Mouse (Mus musculus): ENCODE results near the gene Ezh1. TPM values are rescaled to one million over a fixed set of nuclear protein-coding genes. Genes with fewer than 3 reads are reported as not detected.

Gene Ezh1
- total and polyA plus RNA-seq, 3 experiments, result 4.2 to 55.9 (median 25.4) TPM

GRCm38 (mm10) chr11:101178061-101179058 lies 47.9 kb downstream of the Ezh1 start:
- ATAC-seq (ENCODE audit: extremely low read depth, insufficient number of reproducible peaks, low FRiP score, poor library complexity, severe bottlenecking) (no peak), DNase-seq (ENCODE audit: low spot score) (no peak)
- H3K27me3 ChIP-seq (ENCODE audit: insufficient read depth, low read length), result peaks cover 76% of the 10 kb centered on the region
- H3K9me3 ChIP-seq (replicated peaks), result 0 out of 2 replicates have a peak, but pooled peaks cover 2% of the 10 kb centered on the region
- TF ChIP-seq POLR2AphosphoS5 (IDR thresholded peaks at IDR 0.05; ENCODE audit: insufficient replicate concordance, low read depth, low read length), result no peak
- no peak for TF ChIP-seq TAL1 (conservative IDR thresholded peaks at IDR 0.05; ENCODE audit: low read depth, low read length)
- TF ChIP-seq GATA2 (IDR thresholded peaks at IDR 0.05; ENCODE audit: borderline replicate concordance, low read depth, low read length), result no peak
- TF ChIP-seq GATA1 (IDR thresholded peaks at IDR 0.05; ENCODE audit: borderline replicate concordance, low read length), result no peak
- no peak for TF ChIP-seq CTCF (IDR thresholded peaks at IDR 0.05; ENCODE audit: low read depth, low read length)
- no peak overlapping the region for H3K4me3 ChIP-seq (ENCODE audit: low read depth, low read length)
- peaks cover 37% of the 10 kb centered on the region for H3K4me1 ChIP-seq (ENCODE audit: insufficient read depth, low read depth, low read length)
- H3K36me3 ChIP-seq (replicated peaks), result no peaks in the 10 kb centered on the region

GRCm38 (mm10) chr11:101176933-101177773 lies 49.1 kb downstream of the Ezh1 start:
- Histone ChIP-seq H3K9me3 (replicated peaks) (0 out of 2 replicates have a peak, but pooled peaks cover 2% of the 10 kb centered on the region), H3K4me3 (ENCODE audit: low read depth, low read length) (no peak overlapping the region), H3K4me1 (ENCODE audit: insufficient read depth, low read depth, low read length) (peaks cover 47% of the 10 kb centered on the region), H3K27me3 (ENCODE audit: insufficient read depth, low read length) (peaks cover 74% of the 10 kb centered on the region), H3K36me3 (replicated peaks) (no peaks in the 10 kb centered on the region)
- TF ChIP-seq POLR2AphosphoS5 (IDR thresholded peaks at IDR 0.05; ENCODE audit: insufficient replicate concordance, low read depth, low read length), result no peak
- no peak for TF ChIP-seq TAL1 (conservative IDR thresholded peaks at IDR 0.05; ENCODE audit: low read depth, low read length)
- TF ChIP-seq CTCF (IDR thresholded peaks at IDR 0.05; ENCODE audit: low read depth, low read length), result no peak
- TF ChIP-seq GATA1 (IDR thresholded peaks at IDR 0.05; ENCODE audit: borderline replicate concordance, low read length), result no peak
- no peak for TF ChIP-seq GATA2 (IDR thresholded peaks at IDR 0.05; ENCODE audit: borderline replicate concordance, low read depth, low read length)
- no peak for DNase-seq (ENCODE audit: low spot score)
- ATAC-seq (ENCODE audit: extremely low read depth, insufficient number of reproducible peaks, low FRiP score, poor library complexity, severe bottlenecking), result no peak

- no peak for DNase-seq (ENCODE audit: low spot score)
- peaks cover 54% of the 10 kb centered on the region for H3K4me1 ChIP-seq (ENCODE audit: insufficient read depth, low read depth, low read length)
- ATAC-seq (ENCODE audit: extremely low read depth, insufficient number of reproducible peaks, low FRiP score, poor library complexity, severe bottlenecking), result no peak
- TF ChIP-seq GATA1 (IDR thresholded peaks at IDR 0.05; ENCODE audit: borderline replicate concordance, low read length) (no peak), POLR2AphosphoS5 (IDR thresholded peaks at IDR 0.05; ENCODE audit: insufficient replicate concordance, low read depth, low read length) (no peak), GATA2 (IDR thresholded peaks at IDR 0.05; ENCODE audit: borderline replicate concordance, low read depth, low read length) (no peak)
- no peaks in the 10 kb centered on the region for H3K36me3 ChIP-seq (replicated peaks)
- 0 out of 2 replicates have a peak, but pooled peaks cover 2% of the 10 kb centered on the region for H3K9me3 ChIP-seq (replicated peaks)
- no peak overlapping the region; the same call in 1 of the 2 replicates for H3K4me3 ChIP-seq (ENCODE audit: low read depth, low read length)
- H3K27me3 ChIP-seq (ENCODE audit: insufficient read depth, low read length), result peaks cover 71% of the 10 kb centered on the region
Observed at GRCm38 (mm10) chr11:101176117-101176691, 50.1 kb downstream of the Ezh1 start.

DNA sequence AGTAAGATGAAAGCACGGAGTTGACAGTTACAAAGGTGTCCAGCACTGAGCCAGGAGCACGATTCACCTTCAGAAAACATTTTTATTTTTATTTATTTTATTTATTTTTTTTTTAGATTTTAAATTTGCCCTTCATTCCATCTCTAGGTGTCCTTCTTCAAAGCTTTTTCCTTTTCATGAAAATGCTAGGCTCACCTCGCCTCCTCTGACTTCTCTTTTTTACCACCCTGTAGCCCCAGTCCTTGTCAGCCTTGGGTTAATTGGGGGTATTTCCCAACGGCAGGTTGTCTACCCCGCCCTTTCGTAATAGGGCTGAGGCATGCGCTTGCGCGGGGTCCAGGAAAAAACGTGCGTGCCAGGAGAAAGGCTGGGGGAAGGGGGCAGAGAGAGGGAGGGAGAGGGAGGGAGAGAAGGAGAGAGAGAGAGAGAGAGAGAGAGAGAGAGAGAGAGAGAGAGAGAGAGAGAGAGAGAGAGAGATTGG lies 50.6 kb downstream of the Ezh1 start:
- no peak overlapping the region for H3K4me3 ChIP-seq (ENCODE audit: low read depth, low read length)
- H3K27me3 ChIP-seq (ENCODE audit: insufficient read depth, low read length), result peaks cover 74% of the 10 kb centered on the region
- no peaks in the 10 kb centered on the region for H3K36me3 ChIP-seq (replicated peaks)
- ATAC-seq (ENCODE audit: extremely low read depth, insufficient number of reproducible peaks, low FRiP score, poor library complexity, severe bottlenecking), result no peak
- TF ChIP-seq CTCF (IDR thresholded peaks at IDR 0.05; ENCODE audit: low read depth, low read length), result no peak
- no peak for TF ChIP-seq GATA2 (IDR thresholded peaks at IDR 0.05; ENCODE audit: borderline replicate concordance, low read depth, low read length)
- no peak for TF ChIP-seq TAL1 (conservative IDR thresholded peaks at IDR 0.05; ENCODE audit: low read depth, low read length)
- no peak for TF ChIP-seq POLR2AphosphoS5 (IDR thresholded peaks at IDR 0.05; ENCODE audit: insufficient replicate concordance, low read depth, low read length)
- TF ChIP-seq GATA1 (IDR thresholded peaks at IDR 0.05; ENCODE audit: borderline replicate concordance, low read length), result no peak
- H3K4me1 ChIP-seq (ENCODE audit: insufficient read depth, low read depth, low read length), result peaks cover 56% of the 10 kb centered on the region
- H3K9me3 ChIP-seq (replicated peaks), result 0 out of 2 replicates have a peak, but pooled peaks cover 2% of the 10 kb centered on the region
- DNase-seq (ENCODE audit: low spot score), result no peak

GRCm38 (mm10) chr11:101174851-101175628 lies 51.2 kb downstream of the Ezh1 start, which contains the start of gene Ccr10:
TSS of gene Ccr10 (minus strand) at chr11:101175443.
- ATAC-seq (ENCODE audit: extremely low read depth, insufficient number of reproducible peaks, low FRiP score, poor library complexity, severe bottlenecking) (no peak), DNase-seq (ENCODE audit: low spot score) (no peak)
- 0 out of 2 replicates have a peak, but pooled peaks cover 2% of the 10 kb centered on the region for H3K9me3 ChIP-seq (replicated peaks)
- H3K4me1 ChIP-seq (ENCODE audit: insufficient read depth, low read depth, low read length), result peaks cover 59% of the 10 kb centered on the region
- TF ChIP-seq CTCF (IDR thresholded peaks at IDR 0.05; ENCODE audit: low read depth, low read length) (no peak), TAL1 (conservative IDR thresholded peaks at IDR 0.05; ENCODE audit: low read depth, low read length) (no peak), GATA2 (IDR thresholded peaks at IDR 0.05; ENCODE audit: borderline replicate concordance, low read depth, low read length) (no peak), POLR2AphosphoS5 (IDR thresholded peaks at IDR 0.05; ENCODE audit: insufficient replicate concordance, low read depth, low read length) (no peak), GATA1 (IDR thresholded peaks at IDR 0.05; ENCODE audit: borderline replicate concordance, low read length) (no peak)
- H3K27me3 ChIP-seq (ENCODE audit: insufficient read depth, low read length), result peaks cover 79% of the 10 kb centered on the region
- H3K4me3 ChIP-seq (ENCODE audit: low read depth, low read length), result peak within 1 kb of the TSS; percentile 65; the same call in 1 of the 2 replicates
- H3K36me3 ChIP-seq (replicated peaks), result no peaks in the 10 kb centered on the region

Data from G1E (cell line).